Comparison of ENCODE assay signal across 10 mouse cellular contexts in genomic region chr10:68168141-68168540, GRCm38 (mm10).
DNase-seq lines count a peak whose midpoint lies in the region; ATAC-seq and TF ChIP-seq lines count a peak whose summit lies in the region.
"Had no signal": no experiment of that assay in that cellular context is flagged by ENCODE, and none has a peak within 500 bp of the region (broad histone marks: within the 10 kb centered on the region; RNA-seq: fewer than 3 reads in every experiment).

No protein-coding gene starts in this region.

- peak overlapping the region; percentile 14; the same call in 1 of the 2 replicates for H3K27ac ChIP-seq in intestine, embryonic 15.5 days
- H3K27ac ChIP-seq in intestine, postnatal 0 days (ENCODE audit: low read depth, low read length), result no peak overlapping the region
- H3K27ac ChIP-seq in midbrain, embryonic 11.5 days (ENCODE audit: low read depth, low read length), result no peak overlapping the region
- no peak overlapping the region for H3K27ac ChIP-seq in midbrain, embryonic 13.5 days
- H3K27ac ChIP-seq in heart, embryonic 15.5 days, result peak overlapping the region; percentile 83

- H3K36me3 ChIP-seq in intestine, embryonic 15.5 days, result no peaks in the 10 kb centered on the region
- no peaks in the 10 kb centered on the region for H3K36me3 ChIP-seq in intestine, postnatal 0 days (ENCODE audit: control insufficient read depth, insufficient read depth)
- no peaks in the 10 kb centered on the region for H3K36me3 ChIP-seq in midbrain, embryonic 11.5 days (ENCODE audit: control insufficient read depth, insufficient read depth, low read length)
- H3K36me3 ChIP-seq in midbrain, embryonic 13.5 days, result no peaks in the 10 kb centered on the region
- no peaks in the 10 kb centered on the region for H3K36me3 ChIP-seq in heart, embryonic 15.5 days

- H3K4me3 ChIP-seq in intestine, embryonic 15.5 days (replicated peaks), result no peak overlapping the region
- H3K4me3 ChIP-seq in intestine, postnatal 0 days (ENCODE audit: low read depth, low read length), result no peak overlapping the region
- no peak overlapping the region for H3K4me3 ChIP-seq in midbrain, embryonic 11.5 days (ENCODE audit: low read depth, low read length)
- H3K4me3 ChIP-seq in midbrain, embryonic 13.5 days (replicated peaks), result no peak overlapping the region
- H3K4me3 ChIP-seq in heart, embryonic 15.5 days, result no peak overlapping the region
- H3K4me3 ChIP-seq: limb, embryonic 12.5 days had no signal

- H3K9ac ChIP-seq in intestine, embryonic 15.5 days, result no peak overlapping the region
- H3K9ac ChIP-seq in intestine, postnatal 0 days (ENCODE audit: low read depth, low read length), result no peak overlapping the region
- no peak overlapping the region for H3K9ac ChIP-seq in midbrain, embryonic 11.5 days (ENCODE audit: low read length)
- no peak overlapping the region for H3K9ac ChIP-seq in midbrain, embryonic 13.5 days (replicated peaks)
- H3K9ac ChIP-seq in heart, embryonic 15.5 days, result no peak overlapping the region; the same call in 1 of the 2 replicates
- H3K9ac ChIP-seq: limb, embryonic 12.5 days had no signal

- no peak overlapping the region for H3K4me2 ChIP-seq in intestine, embryonic 15.5 days (replicated peaks)
- no peak overlapping the region for H3K4me2 ChIP-seq in intestine, postnatal 0 days (replicated peaks; ENCODE audit: low read depth)
- no peak overlapping the region for H3K4me2 ChIP-seq in midbrain, embryonic 11.5 days
- no peak overlapping the region for H3K4me2 ChIP-seq in midbrain, embryonic 13.5 days (replicated peaks)
- H3K4me2 ChIP-seq in heart, embryonic 15.5 days, result peak overlapping the region; percentile 38
- H3K4me2 ChIP-seq: limb, embryonic 12.5 days had no signal

- peak; percentile 23; the same call in 1 of the 2 replicates for ATAC-seq in intestine, embryonic 15.5 days
- no peak for ATAC-seq in intestine, postnatal 0 days
- ATAC-seq in midbrain, embryonic 11.5 days (ENCODE audit: low FRiP score), result no peak
- ATAC-seq in midbrain, embryonic 13.5 days, result no peak
- peak; percentile 44; the same call in 1 of the 2 replicates for ATAC-seq in heart, embryonic 15.5 days (replicated peaks; ENCODE audit: insufficient number of reproducible peaks, insufficient read depth, low FRiP score, low read depth)

- peak; percentile 41 for DNase-seq in midbrain, embryonic 11.5 days (ENCODE audit: low spot score, missing footprints)
- DNase-seq in urinary bladder, postnatal 25 days (ENCODE audit: low spot score), result no peak
- no peak for DNase-seq in ovary, adult 18-20 months (ENCODE audit: low spot score)
- DNase-seq: cerebellum, adult 9-11 months; thymus, postnatal 14 days had no signal

- H3K9me3 ChIP-seq in intestine, embryonic 15.5 days, result no peaks in the 10 kb centered on the region
- H3K9me3 ChIP-seq in intestine, postnatal 0 days (ENCODE audit: control insufficient read depth), result no peaks in the 10 kb centered on the region
- H3K9me3 ChIP-seq in midbrain, embryonic 11.5 days (ENCODE audit: control insufficient read depth, low read length), result no peaks in the 10 kb centered on the region
- no peaks in the 10 kb centered on the region for H3K9me3 ChIP-seq in midbrain, embryonic 13.5 days
- H3K9me3 ChIP-seq in heart, embryonic 15.5 days (replicated peaks), result no peaks in the 10 kb centered on the region
- H3K9me3 ChIP-seq: limb, embryonic 12.5 days had no signal

- peaks cover 29% of the 10 kb centered on the region for H3K4me1 ChIP-seq in intestine, embryonic 15.5 days (replicated peaks)
- H3K4me1 ChIP-seq in intestine, postnatal 0 days (replicated peaks; ENCODE audit: control insufficient read depth, insufficient read depth, low read length), result peaks cover 22% of the 10 kb centered on the region
- H3K4me1 ChIP-seq in midbrain, embryonic 11.5 days (ENCODE audit: control insufficient read depth, insufficient read depth, low read length), result 0 out of 2 replicates have a peak, but pooled peaks cover 4% of the 10 kb centered on the region
- H3K4me1 ChIP-seq in midbrain, embryonic 13.5 days (replicated peaks), result peaks cover 25% of the 10 kb centered on the region
- peaks cover 51% of the 10 kb centered on the region for H3K4me1 ChIP-seq in heart, embryonic 15.5 days (replicated peaks)

- H3K27me3 ChIP-seq in intestine, embryonic 15.5 days (replicated peaks), result no peaks in the 10 kb centered on the region
- H3K27me3 ChIP-seq in intestine, postnatal 0 days (replicated peaks; ENCODE audit: control insufficient read depth, insufficient read depth, low read length), result no peaks in the 10 kb centered on the region
- no peaks in the 10 kb centered on the region for H3K27me3 ChIP-seq in midbrain, embryonic 11.5 days (ENCODE audit: control insufficient read depth, insufficient read depth, low read length)
- no peaks in the 10 kb centered on the region for H3K27me3 ChIP-seq in midbrain, embryonic 13.5 days
- H3K27me3 ChIP-seq in heart, embryonic 15.5 days, result no peaks in the 10 kb centered on the region
- H3K27me3 ChIP-seq: limb, embryonic 12.5 days had no signal

- WGBS in intestine, embryonic 15.5 days, result 85% methylated on average over 8 of the region's 8 CpGs
- 80% methylated on average over 8 of the region's 8 CpGs for WGBS in intestine, postnatal 0 days
- WGBS in midbrain, embryonic 11.5 days, result 95% methylated on average over 8 of the region's 8 CpGs
- 94% methylated on average over 8 of the region's 8 CpGs for WGBS in midbrain, embryonic 13.5 days
- 36% methylated on average over 8 of the region's 8 CpGs for WGBS in heart, embryonic 15.5 days

- no peak for TF ChIP-seq CTCF in intestine, postnatal 0 days (IDR thresholded peaks at IDR 0.05; ENCODE audit: low read depth)

Comparison
In these comparisons a context has a peak if more than half of its experiments do, and no peak if none do; other contexts are left out.
1. ATAC-seq: peak in intestine, embryonic 15.5 days (single experiment) and heart, embryonic 15.5 days (single experiment); none in intestine, postnatal 0 days (single experiment), midbrain, embryonic 11.5 days (single experiment) and midbrain, embryonic 13.5 days (single experiment).
2. H3K27ac ChIP-seq: peak in intestine, embryonic 15.5 days (single experiment) and heart, embryonic 15.5 days (single experiment); none in intestine, postnatal 0 days (single experiment), midbrain, embryonic 11.5 days (single experiment) and midbrain, embryonic 13.5 days (single experiment).